Mouse (Mus musculus): ENCODE data around the gene Ctsw. TPM values are rescaled to one million over a fixed set of nuclear protein-coding genes. Genes with fewer than 3 reads are reported as not detected.
"Not testable (repeated sequence)": the region's sequence is repeated elsewhere in the genome, so short reads cannot be mapped to it uniquely, and the experiment has no call there.

The Ctsw gene
- polyA plus RNA-seq, 1 experiment from 2014 or later: 4.9 TPM

DNA sequence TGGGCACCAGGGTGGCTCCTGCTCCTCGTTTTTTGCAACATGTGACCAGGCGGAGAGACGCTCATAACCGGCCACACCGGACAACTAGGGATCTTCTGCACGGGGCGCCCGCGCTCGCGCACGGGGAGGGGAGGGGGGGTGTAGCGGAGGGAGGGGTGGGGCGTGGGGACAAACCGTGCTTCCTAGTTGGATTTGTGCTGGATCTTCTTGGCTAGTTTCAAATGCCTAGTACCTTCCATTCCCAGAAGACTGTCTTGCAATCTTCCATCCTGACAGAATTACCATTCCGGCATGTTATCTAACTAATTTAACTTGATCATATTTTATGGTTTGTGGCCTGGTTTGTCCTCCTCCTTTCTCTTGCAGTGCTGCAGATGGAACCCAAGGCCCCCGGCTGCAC lies 35.4 kb upstream of the Ctsw start, which contains the start of gene 1700020D05Rik:
Gene 1700020D05Rik (minus strand): TSS at position 101 of the 400 bp plus-strand sequence.
- Histone ChIP-seq H3K4me1 (ENCODE audit: control insufficient read depth, insufficient read depth, low read length) (no peaks in the 10 kb centered on the region), H3K27ac (replicated peaks; ENCODE audit: low read depth, low read length) (no peak within 1 kb of the TSS), H3K27me3 (ENCODE audit: control insufficient read depth, insufficient read depth, low read length) (no peaks in the 10 kb centered on the region), H3K36me3 (ENCODE audit: control insufficient read depth, insufficient read depth, low read length) (peaks cover 17% of the 10 kb centered on the region; the same call in 1 of the 2 replicates), H3K4me3 (replicated peaks; ENCODE audit: low read depth, low read length) (no peak within 1 kb of the TSS), H3K9me3 (ENCODE audit: control insufficient read depth, low read length) (no peaks in the 10 kb centered on the region), H3K4me2 (ENCODE audit: low read length) (no peak within 1 kb of the TSS), H3K9ac (replicated peaks; ENCODE audit: low read length) (no peak within 1 kb of the TSS)
- DNase-seq (no peak), ATAC-seq (ENCODE audit: low FRiP score, low TSS enrichment) (no peak)
- 61% methylated on average over 17 of the region's 17 CpGs for WGBS

DNA sequence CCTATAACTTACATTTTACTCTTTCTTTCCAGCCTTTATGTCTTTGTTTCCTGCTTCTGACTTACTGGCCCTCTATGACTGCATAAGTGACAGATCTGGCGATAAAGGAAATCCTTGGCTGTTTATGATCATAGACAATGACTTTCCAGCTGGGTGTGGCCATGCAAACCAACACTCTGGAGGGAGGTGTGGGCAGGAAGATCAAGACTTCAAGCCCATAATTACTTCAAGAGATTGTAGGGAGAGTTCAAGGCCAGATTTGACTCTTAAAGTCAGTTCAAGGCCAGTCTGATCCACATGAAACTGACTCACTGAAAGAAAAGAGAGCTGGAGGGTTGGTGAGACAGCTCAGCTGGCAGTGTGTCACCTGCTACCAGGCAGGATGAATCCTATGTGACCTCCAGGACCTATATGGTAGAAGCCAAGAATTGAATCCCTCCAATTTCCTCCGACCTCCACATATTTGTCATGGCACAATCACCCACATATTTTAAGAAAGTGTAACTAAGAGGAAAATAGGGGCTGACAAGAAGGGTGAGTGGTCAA lies 32.1 kb upstream of the Ctsw start:
- no peaks in the 10 kb centered on the region for H3K9me3 ChIP-seq (ENCODE audit: control insufficient read depth, low read length)

DNA sequence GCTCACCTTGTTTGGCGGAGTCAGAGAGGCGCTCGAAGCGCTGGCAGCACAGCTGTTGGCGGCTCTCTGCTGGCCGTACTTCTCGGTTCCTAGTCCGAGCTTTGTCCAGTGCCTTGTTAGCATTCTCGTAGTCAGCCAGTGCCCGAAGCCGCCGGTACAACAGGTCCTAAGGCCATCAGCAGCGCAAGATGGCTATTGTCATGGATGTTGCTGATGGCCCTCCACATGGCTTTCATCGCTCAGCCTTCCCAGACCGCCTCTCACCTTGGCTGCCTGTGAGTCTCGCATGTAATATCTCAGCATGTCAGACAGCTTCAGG lies 27.7 kb upstream of the Ctsw start:
- H3K4me3 ChIP-seq (replicated peaks; ENCODE audit: low read depth, low read length): no peak overlapping the region
- H3K9me3 ChIP-seq (ENCODE audit: control insufficient read depth, low read length): no peaks in the 10 kb centered on the region
- H3K4me2 ChIP-seq (ENCODE audit: low read length): no peak overlapping the region
- ATAC-seq (ENCODE audit: low FRiP score, low TSS enrichment) (no peak), DNase-seq (no peak)
- peaks cover 8% of the 10 kb centered on the region for H3K4me1 ChIP-seq (ENCODE audit: control insufficient read depth, insufficient read depth, low read length)
- H3K27me3 ChIP-seq (ENCODE audit: control insufficient read depth, insufficient read depth, low read length): no peaks in the 10 kb centered on the region
- WGBS: 87% methylated on average over 16 of the region's 16 CpGs
- H3K27ac ChIP-seq (replicated peaks; ENCODE audit: low read depth, low read length): no peak overlapping the region
- H3K36me3 ChIP-seq (ENCODE audit: control insufficient read depth, insufficient read depth, low read length): peaks cover 65% of the 10 kb centered on the region
- H3K9ac ChIP-seq (replicated peaks; ENCODE audit: low read length): no peak overlapping the region

More for the DNA sequence above, 32.1 kb upstream of the Ctsw start:
- ATAC-seq (ENCODE audit: low FRiP score, low TSS enrichment): no peak
- Histone ChIP-seq H3K4me2 (ENCODE audit: low read length) (no peak overlapping the region), H3K36me3 (ENCODE audit: control insufficient read depth, insufficient read depth, low read length) (peaks cover 48% of the 10 kb centered on the region), H3K27me3 (ENCODE audit: control insufficient read depth, insufficient read depth, low read length) (no peaks in the 10 kb centered on the region), H3K4me1 (ENCODE audit: control insufficient read depth, insufficient read depth, low read length) (no peaks in the 10 kb centered on the region), H3K27ac (replicated peaks; ENCODE audit: low read depth, low read length) (no peak overlapping the region), H3K9ac (replicated peaks; ENCODE audit: low read length) (no peak overlapping the region), H3K4me3 (replicated peaks; ENCODE audit: low read depth, low read length) (no peak overlapping the region)
- no peak for DNase-seq
- WGBS: 96% methylated on average over 2 of the region's 2 CpGs

DNA sequence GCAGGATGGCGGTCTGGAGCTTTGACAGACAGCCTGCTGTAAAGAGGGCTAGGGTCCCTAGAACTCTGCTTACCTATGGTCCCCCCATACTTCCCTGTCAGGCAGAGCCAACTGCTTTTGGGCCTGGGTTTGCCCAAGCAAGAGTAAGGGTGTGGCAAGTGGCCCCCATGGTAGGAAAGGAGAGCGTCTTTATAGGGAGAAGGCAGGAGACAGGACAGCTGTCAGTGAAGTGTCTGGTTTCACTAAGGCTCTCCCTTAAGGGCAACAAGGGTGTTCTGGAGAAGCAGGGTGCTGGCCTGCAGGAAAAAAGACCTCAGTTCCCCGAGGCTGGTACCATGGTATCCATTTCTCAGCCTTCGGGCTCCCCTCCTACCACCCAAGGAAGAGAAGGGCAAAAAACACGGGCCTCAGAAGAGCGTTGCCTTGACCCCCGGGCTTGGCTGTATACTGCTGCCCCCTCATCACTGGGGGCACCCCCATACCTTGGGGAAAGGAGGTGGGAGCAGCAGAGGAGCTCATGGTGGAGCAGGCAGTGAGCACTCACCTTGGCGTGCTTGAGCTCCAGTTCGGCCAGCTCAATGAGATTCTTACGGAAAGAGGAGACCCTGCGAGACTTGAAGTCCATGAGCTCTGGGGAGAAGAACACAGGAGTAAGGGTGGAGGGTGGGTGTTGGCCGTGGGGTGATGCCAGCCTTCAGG lies 27.2 kb upstream of the Ctsw start:
- Histone ChIP-seq H3K36me3 (ENCODE audit: control insufficient read depth, insufficient read depth, low read length) (peaks cover 65% of the 10 kb centered on the region), H3K27me3 (ENCODE audit: control insufficient read depth, insufficient read depth, low read length) (no peaks in the 10 kb centered on the region), H3K9me3 (ENCODE audit: control insufficient read depth, low read length) (no peaks in the 10 kb centered on the region), H3K4me2 (ENCODE audit: low read length) (no peak overlapping the region), H3K4me1 (ENCODE audit: control insufficient read depth, insufficient read depth, low read length) (peaks cover 8% of the 10 kb centered on the region), H3K4me3 (replicated peaks; ENCODE audit: low read depth, low read length) (no peak overlapping the region), H3K9ac (replicated peaks; ENCODE audit: low read length) (no peak overlapping the region), H3K27ac (replicated peaks; ENCODE audit: low read depth, low read length) (no peak overlapping the region)
- WGBS: 89% methylated on average over 12 of the region's 12 CpGs
- no peak for ATAC-seq (ENCODE audit: low FRiP score, low TSS enrichment)
- DNase-seq: no peak

GRCm38 (mm10) chr19:5494314-5494713 lies 26.0 kb upstream of the Ctsw start:
- 87% methylated on average over 3 of the region's 3 CpGs for WGBS
- DNase-seq (no peak), ATAC-seq (ENCODE audit: low FRiP score, low TSS enrichment) (no peak)
- Histone ChIP-seq H3K9me3 (ENCODE audit: control insufficient read depth, low read length) (no peaks in the 10 kb centered on the region), H3K27ac (replicated peaks; ENCODE audit: low read depth, low read length) (no peak overlapping the region), H3K36me3 (ENCODE audit: control insufficient read depth, insufficient read depth, low read length) (peaks cover 62% of the 10 kb centered on the region), H3K9ac (replicated peaks; ENCODE audit: low read length) (no peak overlapping the region), H3K27me3 (ENCODE audit: control insufficient read depth, insufficient read depth, low read length) (no peaks in the 10 kb centered on the region), H3K4me3 (replicated peaks; ENCODE audit: low read depth, low read length) (no peak overlapping the region), H3K4me2 (ENCODE audit: low read length) (no peak overlapping the region), H3K4me1 (ENCODE audit: control insufficient read depth, insufficient read depth, low read length) (peaks cover 9% of the 10 kb centered on the region)

- WGBS: 59% methylated on average over 9 of the region's 9 CpGs
- not testable (repeated sequence) for H3K27me3 ChIP-seq (ENCODE audit: control insufficient read depth, insufficient read depth, low read length); H3K9me3 ChIP-seq (ENCODE audit: control insufficient read depth, low read length); ATAC-seq (ENCODE audit: low FRiP score, low TSS enrichment); DNase-seq; H3K9ac ChIP-seq (replicated peaks; ENCODE audit: low read length); H3K4me3 ChIP-seq (replicated peaks; ENCODE audit: low read depth, low read length); H3K27ac ChIP-seq (replicated peaks; ENCODE audit: low read depth, low read length)
- Histone ChIP-seq H3K4me1 (ENCODE audit: control insufficient read depth, insufficient read depth, low read length) (peaks cover 16% of the 10 kb centered on the region), H3K4me2 (ENCODE audit: low read length) (0 out of 2 replicates have a peak overlapping the region, but pooled peaks have one; percentile 9), H3K36me3 (ENCODE audit: control insufficient read depth, insufficient read depth, low read length) (peaks cover 59% of the 10 kb centered on the region)
These were observed 25.0 kb upstream of the Ctsw start for GRCm38 (mm10) chr19:5493301-5493721.

GRCm38 (mm10) chr19:5492641-5493040 lies 24.3 kb upstream of the Ctsw start:
- ATAC-seq (ENCODE audit: low FRiP score, low TSS enrichment) (no peak), DNase-seq (no peak)
- H3K36me3 ChIP-seq (ENCODE audit: control insufficient read depth, insufficient read depth, low read length): peaks cover 52% of the 10 kb centered on the region
- H3K27ac ChIP-seq (replicated peaks; ENCODE audit: low read depth, low read length): no peak overlapping the region
- WGBS: 91% methylated on average over 4 of the region's 4 CpGs
- no peaks in the 10 kb centered on the region for H3K9me3 ChIP-seq (ENCODE audit: control insufficient read depth, low read length)
- peaks cover 16% of the 10 kb centered on the region for H3K4me1 ChIP-seq (ENCODE audit: control insufficient read depth, insufficient read depth, low read length)
- H3K9ac ChIP-seq (replicated peaks; ENCODE audit: low read length): no peak overlapping the region
- no peak overlapping the region for H3K4me3 ChIP-seq (replicated peaks; ENCODE audit: low read depth, low read length)
- H3K4me2 ChIP-seq (ENCODE audit: low read length): no peak overlapping the region
- H3K27me3 ChIP-seq (ENCODE audit: control insufficient read depth, insufficient read depth, low read length): no peaks in the 10 kb centered on the region

- Histone ChIP-seq H3K9me3 (ENCODE audit: control insufficient read depth, low read length) (no peaks in the 10 kb centered on the region), H3K4me1 (ENCODE audit: control insufficient read depth, insufficient read depth, low read length) (peaks cover 25% of the 10 kb centered on the region), H3K36me3 (ENCODE audit: control insufficient read depth, insufficient read depth, low read length) (peaks cover 41% of the 10 kb centered on the region), H3K9ac (replicated peaks; ENCODE audit: low read length) (peak overlapping the region; percentile 90), H3K4me3 (replicated peaks; ENCODE audit: low read depth, low read length) (peak overlapping the region; percentile 96), H3K27me3 (ENCODE audit: control insufficient read depth, insufficient read depth, low read length) (no peaks in the 10 kb centered on the region), H3K4me2 (ENCODE audit: low read length) (peak overlapping the region; percentile 78), H3K27ac (replicated peaks; ENCODE audit: low read depth, low read length) (peak overlapping the region; percentile 99)
- under 1% methylated on average over 59 of the region's 59 CpGs for WGBS
- ATAC-seq (ENCODE audit: low FRiP score, low TSS enrichment): peak; percentile 9; the same call in 1 of the 2 replicates
- peak; percentile 83 for DNase-seq
These were observed 22.8 kb upstream of the Ctsw start for GRCm38 (mm10) chr19:5490898-5491708.

Measured in midbrain, embryonic 14.5 days (tissue).